Mouse (Mus musculus): ENCODE results near the gene Capza1. TPM values are rescaled to one million over a fixed set of nuclear protein-coding genes. Genes with fewer than 3 reads are reported as not detected.
"Not testable (repeated sequence)": the region's sequence is repeated elsewhere in the genome, so short reads cannot be mapped to it uniquely, and the experiment has no call there.

The Capza1 gene
- polyA plus RNA-seq, 1 experiment from 2014 or later: 211 TPM

DNA sequence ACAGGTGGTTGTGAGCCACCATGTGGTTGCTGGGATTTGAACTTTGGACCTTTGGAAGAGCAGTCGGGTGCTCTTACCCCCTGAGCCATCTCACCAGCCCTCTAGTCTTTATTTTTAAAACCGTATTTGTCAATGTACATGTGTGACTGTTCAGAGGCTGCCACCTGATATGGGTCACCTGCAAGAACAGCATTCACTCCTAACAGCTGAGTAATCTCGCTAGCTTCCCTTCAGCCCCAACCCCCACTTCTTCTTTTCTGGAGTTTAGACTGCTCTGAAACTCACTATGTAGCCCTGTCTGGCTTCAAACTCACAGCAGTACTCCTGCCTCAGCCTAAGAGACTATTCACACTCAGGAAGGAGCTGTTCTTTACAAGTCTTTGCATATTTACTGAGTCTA lies 41.9 kb downstream of the Capza1 start:
- ATAC-seq (ENCODE audit: low read depth): no peak
- Histone ChIP-seq H3K9ac (ENCODE audit: low read length) (no peak overlapping the region), H3K4me3 (ENCODE audit: low read length) (no peak overlapping the region), H3K4me2 (ENCODE audit: low read depth, low read length) (no peak overlapping the region), H3K27me3 (ENCODE audit: control insufficient read depth, insufficient read depth, low read depth, low read length) (no peaks in the 10 kb centered on the region), H3K4me1 (replicated peaks; ENCODE audit: control insufficient read depth, insufficient read depth, low read length) (peaks cover 7% of the 10 kb centered on the region), H3K9me3 (ENCODE audit: control insufficient read depth, low read length) (no peaks in the 10 kb centered on the region), H3K36me3 (ENCODE audit: control insufficient read depth, insufficient read depth, low read length) (0 out of 2 replicates have a peak, but pooled peaks cover 8% of the 10 kb centered on the region), H3K27ac (ENCODE audit: low read length) (no peak overlapping the region)
- 67% methylated on average over 3 of the region's 3 CpGs for WGBS

DNA sequence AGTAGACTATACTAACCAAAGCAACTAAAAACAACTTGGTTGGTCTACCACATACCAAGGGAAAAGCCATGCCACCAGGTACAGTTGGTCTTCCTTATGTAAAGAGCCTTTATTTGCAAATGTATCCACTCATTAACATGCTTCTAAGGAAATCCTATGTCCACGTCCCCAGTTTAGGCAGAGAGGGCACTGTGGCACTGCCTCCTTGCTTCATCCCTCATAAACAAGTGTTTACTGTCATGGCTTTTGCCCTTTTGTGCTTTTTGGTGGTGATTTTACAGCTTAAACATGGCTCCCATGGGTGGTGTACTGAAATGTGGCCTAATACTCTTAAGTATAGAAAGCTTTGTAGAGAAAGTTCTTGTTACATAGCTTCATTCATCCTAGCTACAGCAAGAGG lies 43.9 kb downstream of the Capza1 start:
- no peak for ATAC-seq (ENCODE audit: low read depth)
- 65% methylated on average over 1 of the region's 1 CpGs for WGBS

DNA sequence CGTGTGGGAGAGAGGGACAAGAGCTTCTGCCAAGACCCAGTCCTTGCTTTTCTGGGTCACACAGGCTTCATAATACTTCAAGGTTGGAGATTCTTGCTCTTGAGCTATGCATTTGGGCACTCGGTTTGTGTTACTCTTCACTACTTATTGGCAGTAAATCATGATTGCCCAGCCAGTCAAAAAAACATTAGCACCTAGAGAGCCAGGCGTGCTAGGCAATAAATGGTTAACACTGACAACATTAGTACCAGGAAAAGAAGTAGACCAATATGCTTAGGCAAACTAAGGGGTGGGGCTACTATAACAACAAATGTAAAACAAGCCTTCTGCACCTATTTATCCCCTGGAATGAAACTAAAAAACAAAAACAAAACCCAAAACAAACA lies 45.6 kb downstream of the Capza1 start:
- H3K27ac ChIP-seq (ENCODE audit: low read length): peak overlapping the region; percentile 94
- H3K4me2 ChIP-seq (ENCODE audit: low read depth, low read length): peak overlapping the region; percentile 54
- peak overlapping the region; percentile 88 for H3K4me3 ChIP-seq (ENCODE audit: low read length)
- no peak for ATAC-seq (ENCODE audit: low read depth)
- H3K36me3 ChIP-seq (ENCODE audit: control insufficient read depth, insufficient read depth, low read length): no peaks in the 10 kb centered on the region
- no peaks in the 10 kb centered on the region for H3K27me3 ChIP-seq (ENCODE audit: control insufficient read depth, insufficient read depth, low read depth, low read length)
- 8% methylated on average over 3 of the region's 3 CpGs for WGBS
- peaks cover 20% of the 10 kb centered on the region for H3K4me1 ChIP-seq (replicated peaks; ENCODE audit: control insufficient read depth, insufficient read depth, low read length)
- no peaks in the 10 kb centered on the region for H3K9me3 ChIP-seq (ENCODE audit: control insufficient read depth, low read length)
- H3K9ac ChIP-seq (ENCODE audit: low read length): peak overlapping the region; percentile 93

More for the DNA sequence above, 43.9 kb downstream of the Capza1 start:
- H3K9ac ChIP-seq (ENCODE audit: low read length): no peak overlapping the region
- no peak overlapping the region for H3K27ac ChIP-seq (ENCODE audit: low read length)
- no peaks in the 10 kb centered on the region for H3K36me3 ChIP-seq (ENCODE audit: control insufficient read depth, insufficient read depth, low read length)
- peaks cover 20% of the 10 kb centered on the region for H3K4me1 ChIP-seq (replicated peaks; ENCODE audit: control insufficient read depth, insufficient read depth, low read length)
- H3K4me3 ChIP-seq (ENCODE audit: low read length): no peak overlapping the region
- no peak overlapping the region for H3K4me2 ChIP-seq (ENCODE audit: low read depth, low read length)
- no peaks in the 10 kb centered on the region for H3K27me3 ChIP-seq (ENCODE audit: control insufficient read depth, insufficient read depth, low read depth, low read length)
- no peaks in the 10 kb centered on the region for H3K9me3 ChIP-seq (ENCODE audit: control insufficient read depth, low read length)

DNA sequence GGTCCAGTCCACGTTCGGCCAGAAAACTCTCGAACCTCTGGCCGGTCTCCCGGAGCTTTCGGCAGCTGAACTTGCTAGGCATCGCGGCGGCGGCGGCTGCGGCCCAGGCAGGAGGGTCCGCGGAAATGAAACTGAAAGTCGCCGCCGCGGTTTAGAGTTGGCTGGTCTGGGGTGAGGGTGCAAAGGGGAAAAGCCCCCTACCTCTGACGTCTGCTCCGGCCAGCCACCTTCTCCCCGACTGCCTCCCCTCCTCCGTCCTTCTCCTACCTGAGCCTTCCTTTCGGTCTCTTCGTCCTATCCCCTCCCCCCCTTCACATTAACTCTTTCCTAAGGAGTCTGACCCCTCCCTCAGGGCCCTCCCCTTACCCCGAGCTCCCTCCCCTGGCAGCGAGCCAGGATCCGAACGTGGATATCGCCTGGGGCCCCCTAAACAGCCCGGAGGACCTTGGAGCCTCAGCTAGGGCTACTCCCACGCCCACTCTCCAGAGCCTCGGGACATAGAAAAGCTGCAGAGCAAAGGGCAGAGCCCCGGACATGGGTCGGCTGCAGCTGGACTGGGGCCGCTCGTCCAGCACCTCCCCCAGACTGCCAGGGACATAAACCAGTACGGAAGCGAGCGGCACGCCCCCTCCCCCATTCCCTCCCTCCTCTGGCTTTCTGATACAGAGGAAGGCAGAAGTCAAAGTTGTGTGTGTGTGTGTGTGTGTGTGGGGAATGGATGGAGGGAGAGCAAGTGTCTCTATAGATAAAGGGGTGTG lies 46.1 kb downstream of the Capza1 start, which contains the start of gene Mov10:
TSS of gene Mov10 (minus strand) at position 573 of the 758 bp plus-strand sequence.
- 0% methylated on average over 40 of the region's 40 CpGs for WGBS

DNA sequence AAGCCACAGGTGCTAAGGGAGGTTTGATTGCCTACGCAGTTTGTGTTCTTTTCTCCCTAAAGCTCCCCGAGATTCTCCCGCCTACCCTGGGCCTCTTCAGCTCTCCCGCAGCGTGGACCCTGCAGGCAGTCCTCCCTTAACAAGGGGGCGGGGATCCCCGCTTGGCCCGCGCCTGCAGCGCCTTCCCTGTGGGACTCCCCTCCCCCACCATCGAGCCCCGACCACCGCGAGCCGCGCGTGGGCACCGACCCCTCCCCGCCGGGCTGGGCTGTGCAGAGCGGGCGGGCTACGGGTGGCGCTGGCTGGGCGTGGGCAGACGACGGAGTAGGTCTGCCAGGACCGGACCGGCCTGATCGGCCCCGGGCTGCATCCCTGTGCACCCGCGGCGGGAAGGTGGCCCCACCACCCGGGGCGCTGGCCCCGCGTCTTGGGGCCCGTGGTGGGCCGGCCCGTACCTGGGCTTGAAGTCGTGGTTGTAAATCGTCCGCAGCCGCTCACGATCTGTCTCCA lies 46.8 kb downstream of the Capza1 start:
- WGBS: under 1% methylated on average over 46 of the region's 46 CpGs
- Histone ChIP-seq H3K4me1 (replicated peaks; ENCODE audit: control insufficient read depth, insufficient read depth, low read length) (peaks cover 20% of the 10 kb centered on the region), H3K27me3 (ENCODE audit: control insufficient read depth, insufficient read depth, low read depth, low read length) (no peaks in the 10 kb centered on the region), H3K4me2 (ENCODE audit: low read depth, low read length) (peak overlapping the region; percentile 54), H3K27ac (ENCODE audit: low read length) (peak overlapping the region; percentile 94), H3K36me3 (ENCODE audit: control insufficient read depth, insufficient read depth, low read length) (no peaks in the 10 kb centered on the region), H3K4me3 (ENCODE audit: low read length) (peak overlapping the region; percentile 88), H3K9ac (ENCODE audit: low read length) (peak overlapping the region; percentile 93), H3K9me3 (ENCODE audit: control insufficient read depth, low read length) (no peaks in the 10 kb centered on the region)
- ATAC-seq (ENCODE audit: low read depth): peak; percentile 71

More for the DNA sequence above, 46.1 kb downstream of the Capza1 start, which contains the start of gene Mov10:
- peak within 1 kb of the TSS; percentile 93 for H3K9ac ChIP-seq (ENCODE audit: low read length)
- ATAC-seq (ENCODE audit: low read depth): peak; percentile 88
- H3K27me3 ChIP-seq (ENCODE audit: control insufficient read depth, insufficient read depth, low read depth, low read length): no peaks in the 10 kb centered on the region
- H3K27ac ChIP-seq (ENCODE audit: low read length): peak within 1 kb of the TSS; percentile 94
- H3K4me1 ChIP-seq (replicated peaks; ENCODE audit: control insufficient read depth, insufficient read depth, low read length): peaks cover 20% of the 10 kb centered on the region
- H3K36me3 ChIP-seq (ENCODE audit: control insufficient read depth, insufficient read depth, low read length): no peaks in the 10 kb centered on the region
- peak within 1 kb of the TSS; percentile 88 for H3K4me3 ChIP-seq (ENCODE audit: low read length)
- no peaks in the 10 kb centered on the region for H3K9me3 ChIP-seq (ENCODE audit: control insufficient read depth, low read length)
- H3K4me2 ChIP-seq (ENCODE audit: low read depth, low read length): peak within 1 kb of the TSS; percentile 54

DNA sequence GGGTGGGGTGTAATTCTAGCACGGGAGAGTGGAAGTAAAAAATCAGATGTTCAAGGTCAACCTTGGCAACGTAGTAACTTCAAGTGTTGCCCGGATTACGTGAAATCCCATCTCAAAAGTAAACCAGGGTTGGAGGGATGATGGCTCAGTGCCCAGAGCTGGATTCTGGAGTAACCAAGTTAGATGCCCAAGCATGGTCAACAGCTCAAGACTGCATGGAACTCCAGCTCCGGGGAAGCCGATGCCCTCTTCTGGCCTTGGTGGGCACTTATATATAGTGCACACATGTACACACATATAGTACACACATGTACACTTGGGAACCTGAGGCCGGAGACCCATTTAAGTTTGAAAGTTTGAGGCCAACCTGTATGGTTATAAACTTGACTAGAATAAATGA lies 48.2 kb downstream of the Capza1 start:
- Histone ChIP-seq H3K4me1 (replicated peaks; ENCODE audit: control insufficient read depth, insufficient read depth, low read length) (peaks cover 20% of the 10 kb centered on the region), H3K9ac (ENCODE audit: low read length) (no peak overlapping the region), H3K27me3 (ENCODE audit: control insufficient read depth, insufficient read depth, low read depth, low read length) (no peaks in the 10 kb centered on the region), H3K4me3 (ENCODE audit: low read length) (no peak overlapping the region), H3K9me3 (ENCODE audit: control insufficient read depth, low read length) (no peaks in the 10 kb centered on the region), H3K4me2 (ENCODE audit: low read depth, low read length) (no peak overlapping the region), H3K27ac (ENCODE audit: low read length) (no peak overlapping the region), H3K36me3 (ENCODE audit: control insufficient read depth, insufficient read depth, low read length) (no peaks in the 10 kb centered on the region)
- ATAC-seq (ENCODE audit: low read depth): no peak
- WGBS: 90% methylated on average over 7 of the region's 7 CpGs

DNA sequence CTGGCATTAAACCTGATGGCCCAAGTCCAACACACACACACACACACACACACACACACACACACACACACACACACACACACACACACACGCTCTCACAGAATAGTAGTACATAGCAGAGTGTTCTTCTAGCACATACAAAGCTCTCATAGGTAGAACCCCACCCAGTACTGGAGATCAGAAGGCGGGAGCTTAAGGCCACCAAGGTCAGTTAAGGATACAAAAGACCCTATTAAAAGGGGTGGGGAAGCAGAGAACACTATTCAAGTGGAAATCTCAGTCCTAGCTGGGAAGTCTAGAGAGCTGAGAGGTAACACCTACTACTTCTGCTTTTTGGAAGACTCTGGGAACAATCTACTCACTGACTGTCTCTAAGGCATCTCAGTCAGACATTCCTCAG lies 49.0 kb downstream of the Capza1 start:
- no peak for ATAC-seq (ENCODE audit: low read depth)
- Histone ChIP-seq H3K9ac (ENCODE audit: low read length) (no peak overlapping the region), H3K36me3 (ENCODE audit: control insufficient read depth, insufficient read depth, low read length) (no peaks in the 10 kb centered on the region), H3K27me3 (ENCODE audit: control insufficient read depth, insufficient read depth, low read depth, low read length) (no peaks in the 10 kb centered on the region), H3K9me3 (ENCODE audit: control insufficient read depth, low read length) (no peaks in the 10 kb centered on the region), H3K27ac (ENCODE audit: low read length) (no peak overlapping the region), H3K4me2 (ENCODE audit: low read depth, low read length) (no peak overlapping the region), H3K4me3 (ENCODE audit: low read length) (no peak overlapping the region), H3K4me1 (replicated peaks; ENCODE audit: control insufficient read depth, insufficient read depth, low read length) (peaks cover 20% of the 10 kb centered on the region)
- 76% methylated on average over 2 of the region's 2 CpGs for WGBS

DNA sequence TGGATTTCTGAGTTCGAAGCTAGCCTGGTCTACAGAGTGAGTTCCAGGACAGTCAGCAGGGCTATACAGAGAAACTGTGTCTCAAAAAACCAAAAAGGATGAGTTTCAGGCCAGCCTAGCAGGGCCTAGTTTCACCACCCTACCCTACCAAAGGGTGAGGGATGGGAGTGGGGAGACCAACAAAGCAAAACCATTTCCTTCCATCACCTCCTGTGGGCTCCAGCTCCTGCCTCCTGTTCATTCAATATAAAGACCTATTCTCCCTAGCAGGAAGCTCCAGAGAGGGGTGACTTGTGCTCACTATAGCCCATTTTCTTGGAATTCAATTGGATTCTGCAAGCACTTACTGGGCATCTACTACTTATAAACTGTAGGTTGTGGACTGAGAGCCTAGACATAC lies 49.6 kb downstream of the Capza1 start:
- Histone ChIP-seq H3K9ac (ENCODE audit: low read length) (no peak overlapping the region), H3K9me3 (ENCODE audit: control insufficient read depth, low read length) (no peaks in the 10 kb centered on the region), H3K27me3 (ENCODE audit: control insufficient read depth, insufficient read depth, low read depth, low read length) (no peaks in the 10 kb centered on the region), H3K4me1 (replicated peaks; ENCODE audit: control insufficient read depth, insufficient read depth, low read length) (peaks cover 20% of the 10 kb centered on the region), H3K36me3 (ENCODE audit: control insufficient read depth, insufficient read depth, low read length) (no peaks in the 10 kb centered on the region), H3K4me3 (ENCODE audit: low read length) (no peak overlapping the region), H3K4me2 (ENCODE audit: low read depth, low read length) (no peak overlapping the region), H3K27ac (ENCODE audit: low read length) (no peak overlapping the region)
- no peak for ATAC-seq (ENCODE audit: low read depth)
- 100% methylated on average over 1 of the region's 1 CpGs for WGBS

DNA sequence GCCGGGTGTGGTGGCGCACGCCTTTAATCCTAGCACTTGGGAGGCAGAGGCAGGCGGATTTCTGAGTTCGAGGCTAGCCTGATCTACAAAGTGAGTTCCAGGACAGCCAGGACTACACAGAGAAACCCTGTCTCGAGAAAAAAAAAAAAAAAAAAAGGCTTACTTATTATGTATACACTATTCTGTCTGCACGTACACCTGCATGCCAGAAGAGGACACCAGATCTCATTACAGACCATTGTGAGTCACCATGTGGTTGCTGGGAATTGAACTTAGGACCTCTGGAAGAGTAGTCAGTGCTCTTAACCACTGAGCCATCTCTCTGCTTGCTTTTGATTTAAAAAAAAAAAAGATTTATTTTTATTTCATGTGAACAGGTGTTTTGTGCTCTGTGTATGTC lies 51.1 kb downstream of the Capza1 start:
- not testable (repeated sequence) for ATAC-seq (ENCODE audit: low read depth); H3K27me3 ChIP-seq (ENCODE audit: control insufficient read depth, insufficient read depth, low read depth, low read length); H3K36me3 ChIP-seq (ENCODE audit: control insufficient read depth, insufficient read depth, low read length); H3K4me2 ChIP-seq (ENCODE audit: low read depth, low read length); H3K9ac ChIP-seq (ENCODE audit: low read length); H3K4me3 ChIP-seq (ENCODE audit: low read length); H3K9me3 ChIP-seq (ENCODE audit: control insufficient read depth, low read length); H3K27ac ChIP-seq (ENCODE audit: low read length)
- peaks cover 12% of the 10 kb centered on the region for H3K4me1 ChIP-seq (replicated peaks; ENCODE audit: control insufficient read depth, insufficient read depth, low read length)
- WGBS: 92% methylated on average over 7 of the region's 7 CpGs

Measured in lung, embryonic 16.5 days (tissue).